Mouse (Mus musculus): ENCODE results near the gene Lactb. TPM values are rescaled to one million over a fixed set of nuclear protein-coding genes. Genes with fewer than 3 reads are reported as not detected.

Gene Lactb
- total RNA-seq (2022) = 10 to 100 TPM; 15.8 to 19.2 (median 17.8) TPM

DNA sequence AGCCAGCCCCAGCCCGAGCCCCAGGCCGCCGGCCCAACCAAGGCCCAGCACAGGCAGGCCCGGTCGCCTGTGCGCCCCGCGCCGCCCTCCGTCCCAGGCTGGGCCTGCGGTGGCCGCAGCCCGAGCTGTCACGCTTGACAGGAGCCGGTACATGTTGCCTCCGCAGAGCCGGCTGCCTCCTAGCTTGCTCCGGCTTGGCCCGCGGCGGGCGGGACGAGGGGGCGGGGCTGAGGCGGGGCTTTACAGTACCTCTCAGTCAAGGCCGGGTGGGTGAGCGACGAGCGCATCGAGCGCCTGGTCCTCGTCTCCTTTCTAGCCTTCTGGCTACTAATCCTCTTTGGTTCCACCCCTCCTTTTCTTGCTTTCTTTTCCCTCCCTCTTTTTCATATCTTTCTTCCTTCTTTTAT is at the start of gene Lactb:
TSS of gene Lactb (minus strand) at position 246 of the 407 bp plus-strand sequence.
- DNase-seq = peak; percentile 93

DNA sequence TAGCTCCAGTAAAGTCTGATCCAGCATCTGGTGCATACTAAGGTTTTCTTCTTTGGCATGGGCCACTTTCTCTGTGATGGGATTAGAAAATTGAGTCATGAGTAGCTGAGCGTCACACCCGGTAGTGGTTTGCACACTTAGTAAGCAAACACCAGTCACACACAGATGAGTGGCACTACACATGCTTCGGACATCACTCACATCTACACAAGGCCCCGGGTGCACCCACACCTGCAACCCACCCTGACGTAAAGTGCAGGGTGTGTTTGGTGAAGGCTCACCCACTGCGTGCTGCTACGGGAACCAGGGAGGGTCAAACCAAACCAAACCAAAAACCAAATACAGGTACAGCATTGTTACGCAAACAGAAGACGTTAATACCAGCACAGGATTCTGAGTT is 48.1 kb upstream of the Lactb start:
- DNase-seq = no peak

DNA sequence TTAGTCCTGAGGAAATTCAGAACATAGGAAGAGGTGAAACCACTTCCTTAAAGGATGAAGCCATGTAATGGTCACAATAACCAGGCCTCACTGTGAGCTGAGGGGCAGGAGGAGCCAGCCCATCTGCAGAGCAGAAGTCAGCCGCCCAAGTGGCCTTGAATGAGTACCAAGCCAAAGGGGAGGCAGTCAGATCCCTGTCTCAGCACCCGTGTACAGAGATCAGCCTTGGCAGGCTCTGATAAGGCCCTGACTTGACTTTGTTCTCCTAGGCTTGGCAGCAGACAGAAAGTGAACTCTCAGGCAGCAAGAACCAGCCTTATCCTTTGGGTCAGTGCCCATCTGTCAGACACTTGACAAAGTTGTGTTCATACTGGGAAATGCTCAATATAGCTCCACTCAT is 44.8 kb upstream of the Lactb start:
- peak; percentile 86 for DNase-seq

DNA sequence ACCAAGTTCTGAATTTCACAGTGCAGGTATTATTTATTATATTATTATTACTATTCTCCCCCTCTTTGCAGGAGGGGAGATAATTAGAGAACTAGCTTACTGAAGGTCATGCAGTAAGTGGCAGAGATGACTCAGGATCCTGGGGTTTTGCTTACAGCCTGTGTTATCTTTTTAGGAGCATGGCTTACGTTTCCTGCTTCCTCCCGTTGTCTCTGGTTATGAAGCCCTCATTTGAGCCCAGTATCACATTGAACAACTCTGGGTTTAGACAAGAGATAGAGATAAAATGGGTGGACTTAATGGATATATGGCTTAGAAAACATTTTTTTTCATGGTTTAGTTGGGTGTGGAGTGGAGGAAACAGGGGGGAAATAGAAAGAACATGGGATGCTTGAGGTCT is 38.2 kb upstream of the Lactb start:
- no peak for DNase-seq

DNA sequence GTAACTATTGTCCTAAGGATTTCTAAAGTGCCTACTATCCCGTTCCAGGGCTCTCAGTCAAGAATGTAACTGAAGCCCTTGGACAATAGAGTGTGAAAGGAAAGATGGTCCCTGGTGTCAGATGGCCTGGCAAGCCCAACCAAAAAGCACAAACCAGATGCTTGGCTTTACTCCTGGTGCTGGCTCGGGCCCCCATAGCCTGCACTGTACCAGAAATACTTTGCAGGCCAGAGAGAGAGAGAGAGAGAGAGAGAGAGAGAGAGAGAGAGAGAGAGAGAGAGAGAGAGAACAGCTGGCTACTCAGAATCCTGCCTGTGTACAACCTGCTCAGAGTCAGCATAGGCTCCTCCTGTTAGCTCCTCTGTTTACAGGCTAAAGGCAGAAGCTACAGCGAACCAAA is 37.2 kb upstream of the Lactb start:
- DNase-seq = no peak

DNA sequence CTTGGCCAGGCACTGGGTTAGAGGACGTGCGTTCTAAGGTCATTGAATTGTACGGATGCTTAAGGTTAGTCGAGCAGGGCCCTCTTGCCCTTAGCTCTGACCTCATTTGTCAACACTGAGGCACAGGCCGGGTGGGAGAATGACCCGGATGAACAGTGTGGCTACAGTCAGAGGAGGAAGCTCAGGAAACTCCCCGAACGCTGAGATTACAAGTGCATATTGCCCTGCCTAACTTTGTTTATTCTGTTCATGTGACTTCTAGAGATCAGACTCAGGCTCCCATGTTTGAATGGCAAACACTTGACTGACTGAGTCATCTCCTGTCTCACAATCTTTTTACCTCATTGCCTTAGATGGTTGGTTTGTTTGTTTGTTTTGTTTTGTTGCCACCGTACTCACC is 36.2 kb upstream of the Lactb start:
- DNase-seq = no peak

DNA sequence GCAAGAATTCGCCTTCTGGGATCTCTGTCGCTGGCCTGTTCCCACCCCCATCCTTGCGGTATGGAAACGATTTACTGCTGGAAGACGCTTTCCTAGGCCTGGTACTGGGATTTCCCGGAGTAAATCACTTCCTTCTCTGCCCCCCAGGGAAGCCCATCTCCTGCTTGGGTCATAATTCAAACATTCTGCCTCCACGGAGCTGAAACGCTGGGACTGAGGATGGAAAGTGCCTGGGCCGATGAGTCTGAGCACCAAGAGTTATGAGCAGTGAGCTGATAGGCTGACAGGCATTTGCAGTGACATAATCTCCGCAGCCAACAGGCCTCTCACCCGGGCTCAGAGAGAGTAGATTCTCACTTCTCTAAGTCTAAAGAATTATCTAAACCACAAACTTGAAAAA is 33.5 kb upstream of the Lactb start:
- no peak for DNase-seq

DNA sequence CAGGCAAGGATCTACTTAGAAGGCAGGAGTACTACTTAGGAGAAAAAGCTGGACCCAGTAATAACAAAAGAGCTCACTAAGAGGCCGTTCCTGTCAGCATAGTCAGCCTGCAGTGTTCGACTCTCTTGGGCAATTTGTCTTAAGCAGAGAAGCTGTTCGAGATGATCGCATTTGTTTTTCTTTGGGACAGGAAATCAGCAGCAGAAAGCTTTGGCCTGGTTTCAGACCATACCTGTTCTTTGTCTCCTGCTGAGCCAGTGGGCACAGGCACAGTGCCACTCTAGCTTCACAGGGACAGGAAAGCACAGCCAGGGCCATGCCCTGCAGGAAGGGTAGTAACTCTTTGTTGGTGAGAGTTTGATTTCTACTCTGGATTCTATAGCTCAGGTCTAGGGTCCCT is 31.1 kb upstream of the Lactb start:
- DNase-seq = no peak

DNA sequence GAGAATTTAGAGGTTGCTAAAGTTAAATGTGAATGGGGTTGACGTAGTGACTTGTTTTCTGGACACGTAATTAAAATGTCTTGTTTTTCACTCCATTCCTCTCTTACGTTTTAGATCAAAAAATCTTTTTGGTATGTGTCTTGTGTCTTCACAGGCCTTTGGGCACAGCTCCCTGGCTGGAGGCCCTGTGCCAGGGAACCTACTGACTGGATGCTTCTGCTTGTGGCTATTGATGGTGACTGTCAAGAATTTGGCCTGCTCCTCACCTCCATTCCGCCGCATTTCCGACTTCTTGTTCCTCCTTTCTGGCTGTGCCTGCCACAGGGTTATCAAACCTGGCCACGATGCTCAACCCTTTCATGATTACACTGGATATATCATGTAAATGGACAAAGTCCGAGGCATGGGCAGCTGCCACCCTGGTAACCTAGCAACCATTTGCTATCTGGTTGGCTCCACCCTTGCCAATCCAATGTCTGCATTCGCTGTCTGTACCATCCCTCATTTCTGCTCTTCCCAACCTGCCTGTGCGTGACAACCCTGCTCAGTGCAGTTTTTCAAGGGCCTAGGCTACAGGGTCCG is 30.0 kb upstream of the Lactb start:
- no peak for DNase-seq

DNA sequence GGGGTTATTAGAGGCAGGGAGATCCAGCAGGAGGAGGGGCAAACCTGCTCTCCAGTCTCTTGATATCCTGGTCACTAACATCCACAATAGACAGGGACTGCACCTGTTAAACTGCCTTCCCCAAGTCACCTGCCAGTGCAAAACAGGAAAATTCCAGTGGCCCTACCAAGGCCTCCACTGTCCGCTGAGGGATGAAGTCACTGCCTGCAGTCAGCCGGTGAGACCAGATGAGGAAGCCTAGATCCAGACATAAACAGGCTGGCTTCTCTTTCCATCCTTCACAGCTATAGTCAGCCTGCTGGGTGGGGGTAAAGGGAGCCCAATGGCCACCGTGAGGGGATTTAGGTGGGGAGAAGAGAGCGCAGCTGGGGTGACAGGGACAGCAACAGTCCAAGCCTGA is 28.4 kb upstream of the Lactb start:
- DNase-seq = peak; percentile 30

DNA sequence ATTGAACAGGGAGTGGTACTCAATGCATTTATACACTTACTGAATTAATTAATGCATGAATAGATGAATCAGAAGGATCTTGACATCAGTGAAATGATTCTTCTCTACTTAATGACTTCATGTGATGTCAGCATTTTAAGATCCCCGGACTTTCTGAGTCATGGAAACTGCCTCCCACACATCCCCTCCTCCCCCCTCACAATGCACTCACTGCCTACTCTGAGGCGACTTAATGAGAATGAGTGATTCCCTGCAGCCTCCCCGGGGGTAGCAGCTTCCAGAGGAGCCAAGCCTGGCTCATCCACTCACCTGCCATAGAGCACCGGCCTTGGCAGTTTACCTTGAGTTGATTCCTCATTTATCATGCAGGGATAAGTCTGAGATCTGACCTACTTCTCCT is 27.9 kb upstream of the Lactb start:
- peak; percentile 34 for DNase-seq

DNA sequence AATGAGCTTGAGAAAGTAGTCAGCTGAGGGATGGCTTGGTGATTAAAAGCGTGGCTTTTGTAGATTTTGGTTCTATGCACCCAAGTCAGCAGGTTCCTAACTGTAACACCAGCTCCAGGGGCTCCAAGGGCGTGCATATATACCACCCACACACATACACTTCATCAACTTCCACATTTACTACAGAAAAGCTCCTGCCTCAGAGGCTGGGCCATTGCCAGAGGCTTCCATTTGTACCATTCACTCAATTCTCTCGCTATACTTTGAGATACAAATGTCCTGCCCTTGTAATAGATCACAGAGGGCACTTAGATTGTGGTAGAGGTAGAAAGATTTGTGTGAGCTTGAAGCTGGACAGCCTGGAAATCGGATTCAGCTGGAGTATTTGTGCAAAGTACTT is 26.2 kb upstream of the Lactb start:
- DNase-seq = no peak

DNA sequence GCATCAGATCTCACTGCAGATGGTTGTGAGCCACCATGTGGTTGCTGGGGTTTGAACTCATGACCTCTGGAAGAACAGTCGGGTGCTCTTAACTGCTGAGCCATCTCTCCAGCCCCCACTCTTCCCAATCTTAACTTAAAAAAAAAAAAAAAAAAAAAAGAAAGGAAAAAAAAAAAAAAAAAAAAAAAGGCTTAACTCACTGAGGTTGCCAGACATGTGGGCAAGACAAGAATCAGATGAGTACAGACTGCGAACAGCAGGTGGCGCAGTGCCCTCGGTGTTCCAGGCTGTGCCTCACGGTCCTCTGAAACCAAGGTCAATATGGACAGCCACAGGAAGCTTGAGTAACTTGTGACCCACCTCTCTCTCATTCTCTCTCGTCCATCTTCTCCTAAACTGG is 25.8 kb upstream of the Lactb start:
- DNase-seq = peak; percentile 71

DNA sequence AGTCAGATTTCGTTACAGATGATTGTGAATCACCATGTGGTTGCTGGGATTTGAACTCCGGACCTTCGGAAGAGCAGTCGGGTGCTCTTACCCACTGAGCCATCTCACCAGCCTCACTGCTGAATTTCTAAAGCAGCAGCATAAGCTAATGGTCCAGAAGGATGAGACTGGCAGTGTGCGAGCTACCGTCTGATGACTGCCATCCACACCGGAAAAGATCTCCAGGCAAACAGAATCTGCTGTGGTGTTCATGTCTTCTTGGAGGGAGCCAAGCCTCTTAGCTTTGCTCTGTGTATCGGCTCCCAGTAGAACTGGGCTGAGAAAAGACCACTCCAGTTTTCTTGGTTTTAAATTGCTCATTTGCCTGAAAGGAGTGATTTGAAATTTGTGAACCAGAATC is 24.4 kb upstream of the Lactb start:
- no peak for DNase-seq

DNA sequence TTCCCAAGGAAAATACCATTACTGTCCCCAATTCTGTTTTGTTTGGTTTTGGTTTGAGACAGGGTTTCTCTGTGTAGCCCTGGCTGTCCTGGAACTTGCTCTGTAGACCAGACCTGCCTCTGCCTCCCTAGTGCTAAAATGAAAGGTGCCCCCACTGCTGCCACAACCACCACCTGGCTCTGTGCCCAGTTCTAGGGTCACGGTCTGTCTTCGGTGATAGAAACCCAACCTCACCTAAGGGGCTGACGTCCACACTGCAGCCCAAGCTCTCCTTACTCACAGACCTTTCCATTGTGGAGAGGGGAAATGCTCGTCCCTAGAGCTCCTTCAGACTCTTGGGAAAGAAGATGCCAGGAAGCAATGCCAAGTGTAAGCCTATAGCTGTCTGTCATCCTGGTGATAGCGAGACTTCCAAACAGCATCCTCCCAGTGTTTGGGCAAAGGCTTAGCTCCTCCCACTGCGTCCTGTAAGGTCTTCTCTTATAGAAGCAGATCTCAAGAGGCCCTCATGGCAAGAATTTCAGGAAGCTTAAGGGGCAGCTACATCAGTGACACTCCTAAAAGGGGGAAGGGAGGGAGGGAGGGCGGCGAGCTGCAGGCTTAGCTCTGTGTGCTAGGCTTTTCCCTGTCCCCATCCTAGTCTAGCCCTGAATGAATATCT is 16.6 kb upstream of the Lactb start:
- DNase-seq = no peak

DNA sequence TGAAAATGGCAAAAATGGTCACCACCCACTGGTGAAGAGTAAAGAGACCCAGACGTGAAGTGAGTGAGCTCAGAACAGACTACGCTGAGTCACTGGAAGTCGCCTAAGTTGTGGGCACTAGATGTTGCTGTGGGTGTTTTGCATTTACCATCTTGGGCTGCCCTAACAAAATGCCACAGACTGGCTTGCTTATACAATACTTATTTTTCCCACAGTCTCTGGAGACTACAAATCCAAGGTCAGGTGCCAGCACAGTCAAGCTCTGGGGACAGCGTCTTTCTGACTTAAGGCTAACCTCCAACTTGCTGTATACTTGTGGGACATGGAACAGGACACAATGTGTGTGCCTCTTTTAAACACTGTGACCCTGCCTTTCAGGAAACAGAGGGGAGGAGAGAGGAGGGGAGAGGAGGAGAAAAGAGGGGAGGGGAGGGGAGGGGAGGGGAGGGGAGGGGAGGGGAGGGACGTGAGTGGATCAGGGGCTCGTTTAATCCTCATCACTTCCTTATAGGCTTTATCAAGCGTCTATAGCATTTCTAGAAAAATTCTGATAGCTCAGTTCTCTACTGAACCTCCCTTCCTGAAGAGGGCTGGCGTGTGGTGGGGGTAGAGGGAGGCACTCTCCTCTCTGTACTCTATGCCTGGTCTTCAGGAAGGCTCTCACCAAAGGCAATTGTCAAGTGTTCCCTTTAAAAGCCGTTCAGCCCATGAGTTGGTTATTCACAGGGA is 15.9 kb upstream of the Lactb start:
- no peak for DNase-seq

DNA sequence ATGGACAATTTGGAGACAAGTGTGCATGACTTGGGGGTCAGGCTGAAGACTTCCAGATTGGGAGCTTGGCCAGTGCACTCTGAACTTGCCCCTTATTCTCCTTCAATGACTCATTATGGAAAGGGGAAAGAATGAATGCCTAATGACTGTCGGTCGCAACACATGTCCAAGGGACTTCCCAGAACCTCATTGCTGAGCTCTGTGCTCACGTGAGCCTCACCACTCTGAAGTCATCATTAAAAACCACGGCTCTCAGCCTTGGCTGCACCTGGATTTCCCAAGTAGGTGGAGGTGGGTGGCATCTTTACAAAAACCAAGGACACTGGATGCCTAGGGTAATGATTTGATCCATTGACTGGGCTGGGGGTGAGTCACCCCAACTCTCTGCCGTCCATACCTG is 14.8 kb upstream of the Lactb start:
- DNase-seq = no peak

DNA sequence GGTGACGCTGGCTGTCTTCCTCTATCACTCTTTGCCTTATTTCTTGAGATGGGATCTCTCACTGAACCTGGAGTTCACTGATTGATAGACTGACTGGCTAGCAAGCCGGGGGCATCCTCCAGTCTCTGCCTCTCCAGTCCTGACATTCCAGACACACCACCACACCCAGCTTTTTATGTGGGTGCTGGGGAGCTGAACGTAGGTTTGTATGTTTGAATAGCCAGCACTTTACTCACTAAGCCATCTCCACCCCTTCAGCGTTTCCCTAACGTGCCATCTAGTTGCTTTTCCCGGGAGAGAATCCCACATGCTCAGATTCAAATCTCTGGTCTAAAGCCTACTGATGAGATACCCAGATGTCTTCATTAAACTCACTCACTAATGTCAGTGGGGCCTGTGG is 14.3 kb upstream of the Lactb start:
- DNase-seq = no peak

DNA sequence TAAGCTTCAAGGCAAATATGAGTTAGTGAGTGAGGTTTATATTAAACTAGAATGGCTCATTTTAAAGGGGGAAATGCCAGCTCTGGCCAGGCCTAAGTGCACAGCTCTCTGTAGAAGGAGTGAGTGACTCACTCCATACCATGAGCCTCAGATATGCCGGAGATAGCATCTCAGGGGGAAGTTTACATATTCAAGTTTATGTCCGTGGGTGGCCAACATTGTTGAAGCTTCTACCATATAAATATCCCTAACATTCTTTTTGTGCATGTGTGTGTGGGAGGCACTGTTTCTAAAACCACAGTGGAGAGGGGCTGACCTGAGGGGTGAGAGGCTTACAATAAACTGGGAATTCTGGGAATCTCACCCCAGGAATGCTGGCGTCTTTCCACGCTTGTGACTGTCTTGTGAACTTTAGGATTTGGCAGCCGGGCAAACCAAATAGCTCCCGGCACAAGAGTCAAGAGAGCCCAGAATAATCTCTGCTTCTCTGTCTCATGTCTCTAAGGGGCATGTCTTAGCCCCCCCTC is 13.7 kb upstream of the Lactb start:
- no peak for DNase-seq

DNA sequence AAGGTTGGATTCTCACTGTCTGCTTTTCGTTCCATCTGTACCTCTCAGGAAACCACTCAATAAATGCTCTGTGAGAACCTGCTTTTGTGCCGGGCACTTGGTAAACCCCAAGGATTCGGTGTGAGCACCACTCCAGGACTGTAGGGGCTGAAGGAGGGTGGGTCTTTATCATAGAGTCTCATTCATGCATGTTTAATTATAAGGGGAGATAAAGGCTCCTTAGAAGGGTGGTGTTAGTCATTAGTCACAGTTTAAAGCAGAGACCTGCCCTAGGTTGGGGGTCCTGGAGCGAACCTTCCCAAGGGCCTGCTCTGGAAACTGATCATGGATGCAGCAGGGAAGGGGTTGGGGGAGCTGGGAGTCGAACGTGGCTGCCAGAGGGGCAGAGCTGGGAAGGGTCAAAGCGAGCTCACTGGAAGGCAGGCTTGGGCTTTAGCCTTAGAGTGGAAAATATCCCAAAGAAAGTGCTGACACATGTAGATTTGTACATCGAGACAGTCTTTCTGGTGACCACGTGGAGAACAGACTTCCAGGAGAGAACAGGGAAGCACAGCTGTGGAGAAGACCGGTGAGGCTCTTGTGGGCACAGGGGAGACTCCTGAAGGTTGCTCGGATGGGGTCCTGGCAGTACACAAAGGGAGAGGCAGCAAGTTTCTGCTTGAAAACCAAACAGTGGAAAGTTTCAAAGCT is 13.1 kb upstream of the Lactb start:
- DNase-seq = no peak

DNA sequence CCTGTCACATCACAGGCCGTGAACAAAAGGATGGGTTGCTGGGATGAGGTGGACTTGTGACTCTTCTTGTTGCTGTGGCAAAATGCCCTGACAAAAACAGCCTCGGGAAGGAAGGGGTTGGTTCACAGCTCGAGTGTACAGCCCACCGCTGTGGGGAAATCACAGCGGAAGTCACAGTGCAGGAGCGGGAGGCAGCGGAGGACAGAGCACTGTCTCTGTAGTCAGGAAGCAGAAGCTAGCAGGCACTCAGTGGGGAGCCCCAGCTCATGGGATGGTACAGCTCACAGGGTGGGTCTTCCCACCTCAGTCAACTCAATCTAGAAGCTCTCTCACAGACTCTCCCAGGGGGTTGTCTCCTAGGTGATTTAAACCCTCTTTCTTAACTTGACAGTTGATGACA is 10.1 kb upstream of the Lactb start:
- no peak for DNase-seq

DNA sequence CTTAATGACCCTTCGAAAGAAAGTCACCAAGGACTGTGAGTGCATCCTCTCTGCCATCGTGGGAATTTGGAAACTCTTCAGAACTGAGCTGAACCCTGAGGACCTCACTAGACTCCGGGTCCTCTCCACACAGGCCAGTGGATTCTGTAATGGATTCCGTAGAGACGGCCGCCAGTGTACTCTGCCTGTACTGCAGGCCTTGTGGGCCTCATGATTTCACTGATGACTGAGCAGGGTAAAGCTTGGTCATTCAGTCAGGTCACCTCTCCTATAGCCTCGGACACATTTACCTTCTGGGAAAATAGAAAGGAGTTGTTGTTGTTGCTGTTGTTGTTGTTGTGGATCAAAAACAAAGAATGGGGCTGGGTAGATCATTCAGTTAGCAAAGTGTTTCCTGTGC is 6.8 kb upstream of the Lactb start:
- no peak for DNase-seq

DNA sequence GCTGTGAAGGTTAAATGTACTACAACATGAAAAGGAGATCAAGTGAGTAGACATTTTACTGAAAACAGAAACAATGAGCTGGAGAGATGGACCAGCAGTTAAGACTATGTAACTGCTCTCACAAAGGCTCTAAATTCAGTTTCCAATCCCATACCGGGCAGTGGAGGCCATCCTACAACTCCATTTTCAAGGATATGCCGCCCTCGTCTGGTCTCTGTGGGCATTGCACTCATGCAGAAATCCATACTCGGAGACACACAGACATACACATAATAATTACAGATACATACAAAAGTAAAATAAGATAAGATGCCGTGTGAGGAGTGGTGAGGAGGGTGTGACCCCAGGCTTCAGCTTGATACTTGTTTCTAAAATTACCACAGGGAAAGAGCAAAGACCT is 5.2 kb upstream of the Lactb start:
- DNase-seq = no peak
